Mouse (Mus musculus): ENCODE data around the gene Ccr5. TPM values are rescaled to one million over a fixed set of nuclear protein-coding genes. Genes with fewer than 3 reads are reported as not detected.

Ccr5 gene
- polyA plus RNA-seq, 1 experiment from 2014 or later: 0.18 TPM

- no peak overlapping the region for H3K27ac ChIP-seq (ENCODE audit: poor library complexity, severe bottlenecking)
- ATAC-seq (ENCODE audit: insufficient number of reproducible peaks, low FRiP score): no peak
- 70% methylated on average over 1 of the region's 1 CpGs for WGBS
Observed at GRCm38 (mm10) chr9:124143678-124144077, 22.3 kb downstream of the Ccr5 start.

GRCm38 (mm10) chr9:124146307-124146706 lies 25.0 kb downstream of the Ccr5 start:
- ATAC-seq (ENCODE audit: insufficient number of reproducible peaks, low FRiP score): no peak
- no peaks in the 10 kb centered on the region for H3K36me3 ChIP-seq
- no peaks in the 10 kb centered on the region for H3K4me1 ChIP-seq (replicated peaks)
- H3K4me2 ChIP-seq: no peak overlapping the region
- no peaks in the 10 kb centered on the region for H3K9me3 ChIP-seq (replicated peaks)
- no peak overlapping the region for H3K27ac ChIP-seq (ENCODE audit: poor library complexity, severe bottlenecking)
- no peak overlapping the region for H3K4me3 ChIP-seq
- H3K27me3 ChIP-seq (replicated peaks): no peaks in the 10 kb centered on the region
- no peak overlapping the region for H3K9ac ChIP-seq

More at GRCm38 (mm10) chr9:124143678-124144077, 22.3 kb downstream of the Ccr5 start:
- Histone ChIP-seq H3K4me2 (no peak overlapping the region), H3K36me3 (no peaks in the 10 kb centered on the region), H3K4me1 (replicated peaks) (no peaks in the 10 kb centered on the region), H3K4me3 (no peak overlapping the region), H3K27me3 (replicated peaks) (no peaks in the 10 kb centered on the region), H3K9me3 (replicated peaks) (no peaks in the 10 kb centered on the region), H3K9ac (no peak overlapping the region)

Other genes with a start within 250 kb of the Ccr5 start
- 0.50 and 0.98 TPM in 2 replicates for gene Ccr1, start 152.9 kb upstream of the Ccr5 start, polyA plus RNA-seq (2016; fragmentation: Nextera tagmentation; extraction: Ambion mirVana)
- not detected in 2 replicates for gene Ccr1l1, start 143.1 kb upstream of the Ccr5 start, polyA plus RNA-seq (2016; fragmentation: Nextera tagmentation; extraction: Ambion mirVana)
- 0.05 and 0.13 TPM in 2 replicates for gene Ccr3, start 99.6 kb upstream of the Ccr5 start, polyA plus RNA-seq (2016; fragmentation: Nextera tagmentation; extraction: Ambion mirVana)
- gene Ccr2, start 19.6 kb upstream of the Ccr5 start, polyA plus RNA-seq (2016; fragmentation: Nextera tagmentation; extraction: Ambion mirVana): 0.24 and 0.28 TPM in 2 replicates
- gene 2010315B03Rik, start 191.2 kb downstream of the Ccr5 start, polyA plus RNA-seq (2016; fragmentation: Nextera tagmentation; extraction: Ambion mirVana): 6.9 and 7.3 TPM in 2 replicates